Mouse (Mus musculus) forebrain, embryonic 11.5 days (tissue): ENCODE data around the gene Rasd2. TPM values are rescaled to one million over a fixed set of nuclear protein-coding genes. Genes with fewer than 3 reads are reported as not detected.

Experiments
- ATAC-seq: fragments of 200-750 bp; cut with Nextera tagmentation; replicated peaks from 2 replicates; pipeline ENCODE4 v1.8.0; 2017; ENCODE audit warnings: moderate TSS enrichment; ENCODE audit not compliant: low FRiP score
- DNase-seq: peaks from one replicate; pipeline ENCODE4 v3.0.0-alpha.2; 2017; ENCODE audit warnings: low spot score
- H3K27ac ChIP-seq: fragments of 300-500 bp; sonication (generic); 2 replicates; pipeline ENCODE4 v1.5.1; 2014; ENCODE audit warnings: low read depth, low read length
- H3K27me3 ChIP-seq: fragments of 300-500 bp; sonication (generic); 2 replicates; pipeline ENCODE4 v1.6.1; 2014; ENCODE audit warnings: mild to moderate bottlenecking, low read length, mixed read lengths; ENCODE audit not compliant: control insufficient read depth, insufficient read depth
- H3K36me3 ChIP-seq: fragments of 300-500 bp; sonication (generic); 2 replicates; pipeline ENCODE4 v1.6.1; 2014; ENCODE audit warnings: mild to moderate bottlenecking, low read length, moderate library complexity, mixed read lengths; ENCODE audit not compliant: control insufficient read depth, insufficient read depth
- H3K4me1 ChIP-seq: fragments of 300-500 bp; sonication (generic); replicated peaks from 2 replicates; pipeline ENCODE4 v1.6.1; 2014; ENCODE audit warnings: low read length, mixed read lengths; ENCODE audit not compliant: control insufficient read depth, insufficient read depth
- H3K4me2 ChIP-seq: fragments of 300-500 bp; sonication (generic); 2 replicates; pipeline ENCODE4 v1.6.1; 2014; ENCODE audit warnings: low read depth, mild to moderate bottlenecking, low read length, moderate library complexity, mixed read lengths; ENCODE audit not compliant: severe bottlenecking
- H3K4me3 ChIP-seq: fragments of 300-500 bp; sonication (generic); 2 replicates; pipeline ENCODE4 v1.5.1; 2014; ENCODE audit warnings: low read depth, low read length
- H3K9ac ChIP-seq: fragments of 300-500 bp; sonication (generic); 2 replicates; pipeline ENCODE4 v1.6.1; 2014; ENCODE audit warnings: low read length
- H3K9me3 ChIP-seq: fragments of 300-500 bp; sonication (generic); 2 replicates; pipeline ENCODE4 v1.6.1; 2016; ENCODE audit warnings: low read length, mixed read lengths; ENCODE audit not compliant: control insufficient read depth
- WGBS: fragments of 180-500 bp; shearing (Covaris S2); extraction: QIAGEN DNeasy Blood & Tissue Kit; methylation state at CpG from one replicate; pipeline ENCODE4 v1.1.7; 2014; 5-methylcytosine and 5-hydroxymethylcytosine counted together
- polyA plus RNA-seq: library from polyadenylated mRNA; unstranded; fragments of >200 nt; fragmentation: Nextera tagmentation; extraction: Ambion mirVana; gene quantifications from 2 replicates; pipeline ENCODE4 v1.2.1, GENCODE M21; 2014

Rasd2 gene
- polyA plus RNA-seq, result not detected in 2 replicates

DNA sequence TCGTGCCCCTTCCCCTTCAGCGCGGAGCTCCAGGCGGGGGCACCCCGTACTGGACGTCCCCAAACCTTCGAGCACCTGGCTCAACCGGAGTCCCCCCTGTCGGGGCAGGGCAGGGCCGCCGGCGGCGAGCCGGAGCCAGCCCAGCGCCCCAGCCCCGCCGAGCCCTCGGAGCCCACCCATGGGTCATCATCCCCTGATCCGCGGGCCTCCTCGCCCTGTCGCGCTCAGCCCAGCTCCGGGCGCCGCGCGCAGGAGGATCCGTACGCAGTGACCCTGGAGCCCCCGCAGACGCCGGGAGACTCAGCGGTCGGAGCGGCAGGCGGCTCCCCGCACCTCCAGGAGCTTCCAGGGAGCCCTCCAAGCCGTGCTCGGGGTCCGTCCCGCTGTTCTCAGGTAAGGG is at the start of gene Rasd2:
Rasd2 (plus strand) TSS at position 259 of the 400 bp plus-strand sequence.
- no peak within 1 kb of the TSS for H3K27ac ChIP-seq
- peak within 1 kb of the TSS; percentile 43 for H3K9ac ChIP-seq
- peak within 1 kb of the TSS; percentile 95 for H3K4me2 ChIP-seq
- 2% methylated on average over 37 of the region's 42 CpGs for WGBS
- no peaks in the 10 kb centered on the region for H3K36me3 ChIP-seq
- no peaks in the 10 kb centered on the region for H3K9me3 ChIP-seq
- peaks cover 5% of the 10 kb centered on the region; the same call in 1 of the 2 replicates for H3K4me1 ChIP-seq
- peak within 1 kb of the TSS; percentile 43 for H3K4me3 ChIP-seq
- H3K27me3 ChIP-seq, result peaks cover 40% of the 10 kb centered on the region
- ATAC-seq, result 0 out of 2 replicates have a peak, but pooled peaks have one; percentile 13
- DNase-seq, result peak; percentile 64

DNA sequence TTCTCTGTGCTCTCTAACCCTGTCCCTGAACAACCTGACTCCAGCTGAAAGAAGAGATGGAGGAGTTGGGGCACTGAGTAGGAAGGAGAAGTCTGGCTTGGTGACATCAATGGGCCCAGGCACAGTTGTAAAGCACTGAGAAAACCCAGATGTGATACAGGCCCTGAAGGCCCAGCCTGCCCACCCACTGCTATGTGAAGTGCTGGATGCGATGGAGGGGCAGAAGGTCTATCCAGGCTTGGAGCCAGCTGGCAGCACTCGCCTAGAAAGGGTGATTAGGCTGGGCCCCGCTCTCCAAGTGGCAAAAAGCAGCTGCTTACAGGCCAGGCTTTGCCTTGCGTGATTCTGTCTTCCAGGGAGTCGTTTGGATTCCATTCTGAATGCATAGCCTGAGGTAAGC is 44.4 kb upstream of the Rasd2 start:
- no peak overlapping the region for H3K4me2 ChIP-seq
- no peak overlapping the region for H3K9ac ChIP-seq
- no peaks in the 10 kb centered on the region for H3K27me3 ChIP-seq
- WGBS, result 85% methylated on average over 5 of the region's 5 CpGs
- no peaks in the 10 kb centered on the region for H3K4me1 ChIP-seq
- no peak overlapping the region for H3K27ac ChIP-seq
- H3K36me3 ChIP-seq, result no peaks in the 10 kb centered on the region
- no peak overlapping the region for H3K4me3 ChIP-seq
- ATAC-seq, result no peak
- DNase-seq, result no peak
- no peaks in the 10 kb centered on the region for H3K9me3 ChIP-seq

DNA sequence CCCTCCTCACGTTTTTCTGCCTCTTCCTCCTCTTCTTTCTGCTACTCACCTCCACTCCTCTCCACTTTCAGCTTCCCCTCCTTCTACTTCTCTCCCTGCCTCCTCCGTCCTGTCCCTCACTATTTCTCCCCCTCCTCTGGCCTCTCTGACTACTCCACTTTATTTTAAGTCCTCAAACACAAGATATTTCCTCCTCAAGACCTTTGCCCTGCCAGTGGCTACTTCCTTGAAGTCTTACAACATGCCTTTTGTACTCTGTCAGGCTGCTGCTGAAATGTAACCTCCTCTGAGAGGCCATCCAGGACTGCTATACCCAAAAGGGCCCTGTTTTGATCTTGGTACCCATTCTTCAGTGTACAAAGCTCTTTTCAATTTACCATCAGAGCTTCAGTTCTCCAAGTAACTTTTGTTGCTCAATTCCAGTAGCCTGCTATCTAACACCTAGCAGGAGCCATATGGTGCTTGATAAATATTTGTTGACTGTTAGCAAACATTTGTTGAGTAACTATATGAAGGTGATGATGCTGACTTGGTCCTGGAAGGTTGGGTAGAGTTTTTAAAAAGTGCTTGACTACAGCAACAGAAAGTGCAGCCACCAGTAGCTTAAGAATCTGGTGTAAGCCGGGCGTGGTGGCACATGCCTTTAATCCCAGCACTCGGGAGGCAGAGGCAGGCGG is 41.6 kb upstream of the Rasd2 start:
- Histone ChIP-seq H3K36me3 (no peaks in the 10 kb centered on the region), H3K9ac (no peak overlapping the region), H3K4me3 (no peak overlapping the region), H3K27ac (no peak overlapping the region), H3K27me3 (no peaks in the 10 kb centered on the region), H3K9me3 (no peaks in the 10 kb centered on the region), H3K4me1 (no peaks in the 10 kb centered on the region), H3K4me2 (no peak overlapping the region)
- no peak for DNase-seq
- ATAC-seq, result no peak
- WGBS, result 87% methylated on average over 6 of the region's 6 CpGs

DNA sequence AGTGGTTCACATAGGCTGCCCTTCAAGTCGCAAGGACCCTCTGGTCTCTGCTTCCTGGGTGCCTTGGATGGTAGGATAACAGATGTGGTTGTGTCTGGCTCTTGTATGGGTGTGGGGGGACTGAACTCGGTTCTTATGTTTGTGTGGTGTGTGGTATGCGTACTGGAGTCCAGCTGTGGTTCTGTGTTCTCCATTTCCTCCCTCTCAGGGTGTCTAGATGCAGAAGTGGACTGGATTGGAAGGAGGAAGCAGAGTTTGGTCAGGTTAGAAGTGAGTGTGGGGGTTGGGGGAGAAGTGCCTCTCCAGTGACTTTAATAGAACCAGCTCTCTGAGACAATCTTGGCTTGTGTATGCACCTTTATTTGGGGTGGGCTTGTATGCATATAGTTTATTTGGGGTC is 20.7 kb upstream of the Rasd2 start:
- Histone ChIP-seq H3K9ac (no peak overlapping the region), H3K4me1 (no peaks in the 10 kb centered on the region), H3K9me3 (no peaks in the 10 kb centered on the region), H3K4me2 (no peak overlapping the region), H3K27me3 (no peaks in the 10 kb centered on the region), H3K36me3 (no peaks in the 10 kb centered on the region), H3K27ac (no peak overlapping the region), H3K4me3 (no peak overlapping the region)
- DNase-seq (no peak), ATAC-seq (no peak)
- 75% methylated on average over 3 of the region's 3 CpGs for WGBS

DNA sequence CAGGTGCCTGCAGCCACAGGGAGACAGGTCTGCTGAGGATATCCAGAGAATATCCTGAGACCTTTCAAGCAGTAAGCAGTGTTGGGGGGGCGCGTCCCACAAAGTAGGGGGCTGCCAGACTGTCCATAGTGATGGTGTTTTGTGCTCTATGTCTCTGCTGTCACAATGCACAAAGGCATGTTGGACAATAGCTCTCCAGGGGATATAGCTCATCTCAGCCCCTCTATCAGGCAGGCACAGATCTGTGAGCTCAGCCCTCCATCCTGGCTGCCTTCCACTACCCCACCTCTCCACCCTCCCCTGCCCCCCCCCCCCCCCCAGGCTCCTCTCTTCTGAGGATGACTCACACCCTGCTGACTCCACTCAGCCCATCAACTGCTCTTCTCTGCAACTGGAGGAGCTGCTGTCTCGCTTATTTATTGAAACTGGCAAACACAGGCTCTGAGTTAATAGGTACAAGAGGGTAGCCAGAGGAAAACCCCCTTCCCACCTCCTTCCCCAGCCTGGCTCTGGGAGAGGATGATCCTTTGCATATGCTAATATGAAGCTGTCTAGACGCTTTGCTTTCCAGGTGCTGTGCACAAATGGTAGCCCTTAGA is 19.2 kb upstream of the Rasd2 start:
- Histone ChIP-seq H3K36me3 (no peaks in the 10 kb centered on the region), H3K27ac (no peak overlapping the region), H3K27me3 (no peaks in the 10 kb centered on the region), H3K9me3 (no peaks in the 10 kb centered on the region), H3K4me1 (no peaks in the 10 kb centered on the region), H3K4me2 (no peak overlapping the region), H3K9ac (no peak overlapping the region), H3K4me3 (no peak overlapping the region)
- no peak for ATAC-seq
- WGBS, result 41% methylated on average over 4 of the region's 4 CpGs
- DNase-seq, result no peak

DNA sequence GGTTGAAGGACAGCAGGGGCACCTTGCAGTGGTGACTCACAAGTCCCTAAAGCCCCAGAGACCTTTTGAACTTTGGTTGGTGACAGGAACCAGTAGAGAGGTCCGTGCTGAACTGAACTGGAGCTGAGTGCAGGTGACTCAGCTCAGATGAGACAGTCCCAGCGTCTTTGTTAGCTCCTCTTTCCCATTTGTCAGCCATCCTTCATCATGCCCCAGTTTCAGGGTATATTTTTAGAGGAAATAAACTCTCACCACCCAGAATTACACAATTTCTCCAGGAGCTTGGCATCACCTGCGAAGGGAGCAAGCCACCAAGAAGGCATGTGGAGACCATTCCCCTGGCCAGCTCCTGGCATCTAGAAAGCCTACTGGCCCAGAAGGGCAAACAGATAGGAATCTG is 16.6 kb upstream of the Rasd2 start:
- 84% methylated on average over 3 of the region's 3 CpGs for WGBS
- Histone ChIP-seq H3K4me2 (no peak overlapping the region), H3K9me3 (no peaks in the 10 kb centered on the region), H3K9ac (no peak overlapping the region), H3K4me3 (no peak overlapping the region), H3K4me1 (no peaks in the 10 kb centered on the region), H3K27me3 (no peaks in the 10 kb centered on the region), H3K27ac (no peak overlapping the region), H3K36me3 (no peaks in the 10 kb centered on the region)
- DNase-seq (no peak), ATAC-seq (no peak)

DNA sequence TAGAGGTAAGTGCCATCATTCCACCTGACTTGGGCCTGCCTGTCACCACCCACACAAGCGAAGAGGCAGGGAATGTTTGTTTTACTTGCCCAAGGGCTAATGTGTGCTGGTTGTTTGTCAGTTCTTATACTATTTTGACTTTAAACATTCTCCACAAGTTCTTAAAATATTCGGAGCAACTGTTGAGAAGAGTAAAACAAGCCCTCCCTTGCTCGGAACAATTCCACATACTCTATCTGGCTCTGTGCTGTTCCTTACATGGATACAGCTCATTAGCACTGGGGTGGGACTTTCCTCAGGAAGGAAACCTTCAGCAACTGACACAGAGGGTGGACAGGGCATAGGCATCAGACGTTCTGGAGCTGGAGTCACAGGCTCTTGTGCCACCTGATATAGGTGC is 15.9 kb upstream of the Rasd2 start:
- H3K4me2 ChIP-seq, result no peak overlapping the region
- H3K36me3 ChIP-seq, result no peaks in the 10 kb centered on the region
- no peaks in the 10 kb centered on the region for H3K27me3 ChIP-seq
- no peaks in the 10 kb centered on the region for H3K4me1 ChIP-seq
- DNase-seq (no peak), ATAC-seq (no peak)
- no peak overlapping the region for H3K9ac ChIP-seq
- no peaks in the 10 kb centered on the region for H3K9me3 ChIP-seq
- H3K4me3 ChIP-seq, result no peak overlapping the region
- 72% methylated on average over 4 of the region's 4 CpGs for WGBS
- no peak overlapping the region for H3K27ac ChIP-seq

DNA sequence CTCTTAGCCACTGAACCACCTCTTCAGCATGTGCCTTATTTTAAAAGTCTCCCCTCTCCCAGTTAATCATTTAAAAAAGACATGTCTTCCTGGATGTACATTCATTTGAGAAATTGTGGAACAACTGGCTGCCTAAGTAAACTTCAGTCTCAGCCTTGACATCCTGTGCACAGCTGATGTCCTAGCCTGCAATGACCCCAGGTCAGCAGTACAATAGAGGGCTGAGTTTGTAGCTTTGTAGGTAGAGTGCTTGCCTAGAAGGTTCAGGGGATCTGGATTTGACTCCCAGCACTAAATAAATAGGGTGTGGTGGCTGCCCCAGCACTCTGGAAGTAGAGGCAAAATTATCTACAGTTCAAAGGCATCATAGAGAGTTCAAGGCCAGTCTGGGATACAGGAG is 15.4 kb upstream of the Rasd2 start:
- Histone ChIP-seq H3K4me1 (no peaks in the 10 kb centered on the region), H3K9me3 (no peaks in the 10 kb centered on the region), H3K9ac (no peak overlapping the region), H3K27ac (no peak overlapping the region), H3K36me3 (no peaks in the 10 kb centered on the region), H3K4me3 (no peak overlapping the region), H3K27me3 (no peaks in the 10 kb centered on the region), H3K4me2 (no peak overlapping the region)
- no peak for ATAC-seq
- no peak for DNase-seq
